Mouse (Mus musculus) MEL (cell line): ENCODE data around the gene Pomt1. TPM values are rescaled to one million over a fixed set of nuclear protein-coding genes. Genes with fewer than 3 reads are reported as not detected.

ENCODE experiments used
- DNase-seq: peaks from one replicate; pipeline ENCODE4 v3.0.0; 2011; ENCODE audit warnings: low read depth, low spot score
- H3K27ac ChIP-seq: 2 replicates; pipeline ENCODE4 v1.5.1; 2012; ENCODE audit warnings: low read depth, mild to moderate bottlenecking, control low read depth, low read length, moderate library complexity; ENCODE audit not compliant: control insufficient read depth
- H3K27me3 ChIP-seq, 2 experiments: fragments of 150-350 bp in 1 of 2; sonication (generic) in 1 of 2; 2 replicates each; pipeline ENCODE4 v1.6.1; 2012; ENCODE audit warnings: low read length in 2 of 2, mild to moderate bottlenecking in 2 of 2, improper control_type of control experiment in 1 of 2, moderate library complexity in 1 of 2; ENCODE audit not compliant: insufficient read depth in 2 of 2, control insufficient read depth in 1 of 2
- H3K36me3 ChIP-seq, 2 experiments: 2 replicates each; pipeline ENCODE4 v1.6.1; 2012 to 2014; ENCODE audit warnings: low read length in 2 of 2, improper control_type of control experiment in 1 of 2, inconsistent platforms in 1 of 2, mild to moderate bottlenecking in 1 of 2; ENCODE audit not compliant: insufficient read depth in 2 of 2, control insufficient read depth in 1 of 2
- H3K4me1 ChIP-seq, 2 experiments: fragments of 150-350 bp in 1 of 2; sonication (generic) in 1 of 2; 2 replicates each; pipeline ENCODE4 v1.6.1; 2012; ENCODE audit warnings: low read length in 2 of 2, improper control_type of control experiment in 1 of 2, mild to moderate bottlenecking in 1 of 2; ENCODE audit not compliant: insufficient read depth in 2 of 2, control insufficient read depth in 1 of 2
- H3K4me3 ChIP-seq, 2 experiments: fragments of 150-350 bp in 1 of 2; sonication (generic) in 1 of 2; 2 replicates each; pipeline ENCODE4 v1.5.1; 2012; ENCODE audit warnings: low read depth in 2 of 2, low read length in 2 of 2, mild to moderate bottlenecking in 2 of 2, moderate library complexity in 2 of 2, control low read depth in 1 of 2, improper control_type of control experiment in 1 of 2; ENCODE audit not compliant: control insufficient read depth in 1 of 2, insufficient read depth in 1 of 2
- H3K79me2 ChIP-seq: 2 replicates; pipeline ENCODE4 v1.6.1; 2012; ENCODE audit warnings: mild to moderate bottlenecking, low read length, moderate library complexity; ENCODE audit not compliant: control insufficient read depth, poor library complexity, insufficient read depth
- H3K9ac ChIP-seq: 2 replicates; pipeline ENCODE4 v1.6.1; 2012; ENCODE audit warnings: low read depth, mild to moderate bottlenecking, control low read depth, low read length, moderate library complexity; ENCODE audit not compliant: control insufficient read depth, poor library complexity, severe bottlenecking
- H3K9me3 ChIP-seq: fragments of 150-350 bp; sonication (generic); replicated peaks from 2 replicates; pipeline ENCODE4 v1.6.1; 2012; ENCODE audit warnings: mild to moderate bottlenecking, low read length, improper control_type of control experiment, moderate library complexity; ENCODE audit not compliant: insufficient read depth
- BHLHE40 ChIP-seq: IDR thresholded peaks from 2 replicates; pipeline ENCODE4 v1.6.1; 2012; ENCODE audit warnings: low read depth, mild to moderate bottlenecking, inconsistent platforms, low read length, improper control_type of control experiment, borderline replicate concordance
- E2F4 ChIP-seq: IDR thresholded peaks from 2 replicates; pipeline ENCODE4 v1.6.1; 2011; ENCODE audit warnings: low read depth, low read length, improper control_type of control experiment, borderline replicate concordance
- ETS1 ChIP-seq: IDR thresholded peaks from 2 replicates; pipeline ENCODE4 v1.6.1; 2012; ENCODE audit warnings: low read depth, mild to moderate bottlenecking, inconsistent platforms, low read length, improper control_type of control experiment, moderate library complexity
- JUND ChIP-seq: IDR thresholded peaks from 2 replicates; pipeline ENCODE4 v1.6.1; 2011; ENCODE audit warnings: low read depth, mild to moderate bottlenecking, improper control_type of control experiment, low read length
- MAFK ChIP-seq: IDR thresholded peaks from 2 replicates; pipeline ENCODE4 v1.6.1; 2011; ENCODE audit warnings: low read depth, mild to moderate bottlenecking, low read length, improper control_type of control experiment, borderline replicate concordance
- MAX ChIP-seq: IDR thresholded peaks from 2 replicates; pipeline ENCODE4 v1.6.1; 2011; ENCODE audit warnings: low read length, improper control_type of control experiment
- MAZ ChIP-seq: IDR thresholded peaks from 2 replicates; pipeline ENCODE4 v1.6.1; 2012; ENCODE audit warnings: low read depth, mild to moderate bottlenecking, inconsistent platforms, low read length, improper control_type of control experiment
- MXI1 ChIP-seq: IDR thresholded peaks from 2 replicates; pipeline ENCODE4 v1.6.1; 2011; ENCODE audit warnings: mild to moderate bottlenecking, low read depth, low read length, improper control_type of control experiment
- MYC ChIP-seq: IDR thresholded peaks from 2 replicates; pipeline ENCODE4 v1.6.1; 2011; ENCODE audit warnings: low read depth, mild to moderate bottlenecking, low read length, improper control_type of control experiment, moderate library complexity
- NRF1 ChIP-seq: IDR thresholded peaks from 2 replicates; pipeline ENCODE4 v1.6.1; 2014; ENCODE audit warnings: low read depth, mild to moderate bottlenecking, inconsistent platforms, low read length, improper control_type of control experiment, moderate library complexity; ENCODE audit not compliant: poor library complexity, insufficient read depth, severe bottlenecking
- RAD21 ChIP-seq: IDR thresholded peaks from 2 replicates; pipeline ENCODE4 v1.6.1; 2011; ENCODE audit warnings: mild to moderate bottlenecking, low read depth, low read length, improper control_type of control experiment
- RCOR1 ChIP-seq: IDR thresholded peaks from 2 replicates; pipeline ENCODE4 v1.6.1; 2012; ENCODE audit warnings: low read depth, mild to moderate bottlenecking, inconsistent platforms, low read length, improper control_type of control experiment
- SIN3A ChIP-seq: IDR thresholded peaks from 2 replicates; pipeline ENCODE4 v1.6.1; 2012; ENCODE audit warnings: low read length, improper control_type of control experiment, inconsistent platforms
- TBP ChIP-seq: IDR thresholded peaks from 2 replicates; pipeline ENCODE4 v1.8.0; 2011; ENCODE audit warnings: low read depth, low read length, improper control_type of control experiment
- TCF12 ChIP-seq: IDR thresholded peaks from 2 replicates; pipeline ENCODE4 v1.6.1; 2014; ENCODE audit warnings: low read depth, mild to moderate bottlenecking, inconsistent platforms, low read length, improper control_type of control experiment, moderate library complexity
- USF1 ChIP-seq: IDR thresholded peaks from 2 replicates; pipeline ENCODE4 v1.6.1; 2014; ENCODE audit warnings: low read depth, mild to moderate bottlenecking, inconsistent platforms, low read length, improper control_type of control experiment, moderate library complexity
- ZNF384 ChIP-seq: IDR thresholded peaks from 2 replicates; pipeline ENCODE4 v1.6.1; 2012; ENCODE audit warnings: low read depth, mild to moderate bottlenecking, inconsistent platforms, low read length, improper control_type of control experiment
- polyA plus RNA-seq, 2 experiments: library from polyadenylated mRNA; stranded (reverse) in 1 of 2; unstranded in 1 of 2; fragments of >175 nt in 1 of 2; fragments of >200 nt in 1 of 2; gene quantifications; 2 replicates each; pipeline versions ENCODE4 v1.2.1 to v1.2.4; 2012; ENCODE audit warnings: low replicate concordance in 2 of 2, low read depth in 1 of 2; ENCODE audit not compliant: insufficient read length in 2 of 2, insufficient read depth in 1 of 2, missing spikeins in 1 of 2
- total RNA-seq: library from RNA; depleted of rRNA; stranded (reverse); fragments of 300-350 nt; gene quantifications from 2 replicates; pipeline ENCODE4 v1.2.3, GENCODE M21; 2012

Gene Pomt1
- total and polyA plus RNA-seq, 3 experiments, result 34.2 to 42.8 TPM; not detected in 1

DNA sequence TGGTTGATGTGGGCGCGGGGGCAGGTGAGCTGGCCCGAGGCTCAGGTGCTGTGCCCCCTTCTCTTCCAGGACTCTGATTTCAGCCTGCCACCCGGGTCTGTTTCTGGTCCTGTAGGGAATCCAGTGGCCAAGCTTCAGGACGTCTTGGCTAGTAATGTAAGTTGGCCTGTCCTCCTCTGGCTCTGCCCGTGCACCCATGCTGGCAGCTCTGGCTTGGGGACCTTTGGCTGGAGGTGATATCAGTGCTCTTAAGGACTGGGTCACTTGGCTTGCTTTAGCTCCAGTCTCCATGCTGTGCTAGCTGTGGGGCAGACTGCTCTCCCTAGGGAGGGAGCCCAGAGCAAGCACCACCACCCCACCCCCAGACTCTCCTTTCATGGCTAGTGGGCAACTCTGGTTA lies 16.4 kb upstream of the Pomt1 start:
- Histone ChIP-seq H3K27ac (no peak overlapping the region), H3K9me3 (no peaks in the 10 kb centered on the region), H3K4me1 (no peaks in the 10 kb centered on the region), H3K4me3 (no peak overlapping the region), H3K9ac (no peak overlapping the region), H3K79me2 (no peaks in the 10 kb centered on the region), H3K27me3 (no peaks in the 10 kb centered on the region), H3K36me3 (peaks cover 0 to 3% of the 10 kb centered on the region in 2 experiments; a peak in 2 of 4 replicates)
- TF ChIP-seq MAX (no peak), TBP (no peak), MYC (no peak), BHLHE40 (no peak), SIN3A (no peak), ZNF384 (no peak), MXI1 (no peak), JUND (no peak), RAD21 (no peak)
- no peak for DNase-seq

GRCm38 (mm10) chr2:32220969-32221368 lies 15.4 kb upstream of the Pomt1 start:
- Histone ChIP-seq H3K4me3 (no peak overlapping the region), H3K9me3 (no peaks in the 10 kb centered on the region), H3K27ac (no peak overlapping the region), H3K79me2 (no peaks in the 10 kb centered on the region), H3K9ac (no peak overlapping the region), H3K27me3 (no peaks in the 10 kb centered on the region), H3K4me1 (no peaks in the 10 kb centered on the region), H3K36me3 (peaks cover 0 to 3% of the 10 kb centered on the region in 2 experiments; a peak in 2 of 4 replicates)
- TF ChIP-seq ETS1, result no peak
- no peak for TF ChIP-seq MAZ
- TF ChIP-seq BHLHE40, result no peak
- TF ChIP-seq RCOR1, result no peak
- TF ChIP-seq E2F4, result no peak
- TF ChIP-seq JUND, result no peak
- TF ChIP-seq NRF1, result no peak
- TF ChIP-seq MAFK, result no peak
- TF ChIP-seq TCF12, result no peak
- TF ChIP-seq USF1, result no peak
- no peak for TF ChIP-seq MAX
- DNase-seq, result no peak
